Comparison of ENCODE assay signal across 10 mouse cellular contexts in the genomic region with DNA sequence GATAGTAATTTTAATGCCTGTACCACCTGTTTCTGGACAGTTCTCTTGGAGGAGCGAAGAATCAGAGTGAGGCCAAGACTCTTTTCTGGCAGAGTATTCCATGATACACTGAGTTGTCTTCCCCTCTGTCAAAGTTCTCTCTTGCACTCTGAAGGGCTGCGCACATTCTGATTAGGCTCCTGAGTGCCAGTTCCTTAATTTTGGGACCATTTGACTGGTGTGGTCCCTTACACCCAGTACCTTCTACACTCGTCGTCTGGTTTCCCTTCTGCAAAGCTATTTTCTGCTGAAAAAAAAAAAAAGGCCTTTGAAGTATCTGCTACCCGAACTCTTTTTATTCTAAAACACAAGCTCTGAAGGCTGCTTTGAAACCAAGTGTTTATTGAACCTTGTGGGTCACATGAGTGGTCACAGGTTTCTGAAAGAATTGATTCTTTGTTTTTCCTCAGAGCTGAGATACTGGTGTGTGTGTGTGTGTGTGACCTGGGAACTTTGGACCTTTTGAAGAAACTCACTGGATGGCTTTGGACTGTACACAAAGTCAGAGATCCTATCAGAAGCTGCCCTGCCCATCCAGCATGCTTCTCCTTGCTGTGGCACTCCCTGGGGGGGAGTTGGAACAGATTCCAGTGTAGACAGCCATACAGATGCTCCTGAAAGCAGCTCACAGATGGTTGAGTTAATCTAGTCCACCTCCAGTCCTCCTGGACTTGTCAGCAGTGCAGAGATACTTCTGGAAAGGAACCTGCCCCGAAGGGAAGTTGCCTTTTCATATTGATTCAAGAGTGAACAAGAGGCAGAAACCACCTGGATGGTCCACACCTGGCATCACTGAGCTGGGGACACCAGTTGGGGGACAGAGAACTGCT. TPM values are rescaled to one million over a fixed set of nuclear protein-coding genes. Genes with fewer than 3 reads are reported as not detected.
DNase-seq lines count a peak whose midpoint lies in the region; ATAC-seq lines count a peak whose summit lies in the region.
"Had no signal": no experiment of that assay in that cellular context is flagged by ENCODE, and none has a peak within 500 bp of the region (broad histone marks: within the 10 kb centered on the region; RNA-seq: fewer than 3 reads in every experiment).

No protein-coding gene starts in this region.

- 0 out of 2 replicates have a peak overlapping the region, but pooled peaks have one; percentile 29 for H3K9ac ChIP-seq in forebrain, embryonic 12.5 days
- H3K9ac ChIP-seq in forebrain, embryonic 11.5 days (ENCODE audit: low read length), result no peak overlapping the region
- H3K9ac ChIP-seq in liver, embryonic 13.5 days, result peak overlapping the region; percentile 83; the same call in 1 of the 2 replicates

- H3K4me3 ChIP-seq in forebrain, embryonic 12.5 days (replicated peaks), result no peak overlapping the region
- no peak overlapping the region for H3K4me3 ChIP-seq in forebrain, embryonic 11.5 days (ENCODE audit: low read depth, low read length)
- H3K4me3 ChIP-seq in liver, embryonic 13.5 days (replicated peaks), result peak overlapping the region; percentile 86; the same call in 1 of the 2 replicates

- no peaks in the 10 kb centered on the region for H3K27me3 ChIP-seq in forebrain, embryonic 12.5 days
- no peaks in the 10 kb centered on the region for H3K27me3 ChIP-seq in forebrain, embryonic 11.5 days (ENCODE audit: control insufficient read depth, insufficient read depth, low read length)
- H3K27me3 ChIP-seq in liver, embryonic 13.5 days, result no peaks in the 10 kb centered on the region

- peaks cover 39% of the 10 kb centered on the region for H3K4me1 ChIP-seq in forebrain, embryonic 12.5 days
- H3K4me1 ChIP-seq in forebrain, embryonic 11.5 days (replicated peaks; ENCODE audit: control insufficient read depth, insufficient read depth, low read length), result peaks cover 8% of the 10 kb centered on the region; the same call in 1 of the 2 replicates
- peaks cover 54% of the 10 kb centered on the region for H3K4me1 ChIP-seq in liver, embryonic 13.5 days (replicated peaks)

- no peak overlapping the region for H3K27ac ChIP-seq in forebrain, embryonic 12.5 days
- no peak overlapping the region for H3K27ac ChIP-seq in forebrain, embryonic 11.5 days (ENCODE audit: low read depth, low read length)
- peak overlapping the region; percentile 40; the same call in 1 of the 2 replicates for H3K27ac ChIP-seq in liver, embryonic 13.5 days
- H3K27ac ChIP-seq: kidney, postnatal 0 days had no signal

- no peak for ATAC-seq in forebrain, embryonic 12.5 days (ENCODE audit: low FRiP score)
- no peak for ATAC-seq in forebrain, embryonic 11.5 days (replicated peaks; ENCODE audit: low FRiP score)
- ATAC-seq in liver, embryonic 13.5 days (ENCODE audit: low read depth), result 0 out of 2 replicates have a peak, but pooled peaks have one; percentile 29
- no peak for ATAC-seq in monocyte, adult 5-6 weeks (replicated peaks; ENCODE audit: insufficient number of reproducible peaks, low FRiP score, low TSS enrichment, poor library complexity, severe bottlenecking)

- H3K9me3 ChIP-seq in forebrain, embryonic 12.5 days, result no peaks in the 10 kb centered on the region
- no peaks in the 10 kb centered on the region for H3K9me3 ChIP-seq in forebrain, embryonic 11.5 days (ENCODE audit: control insufficient read depth, low read length)
- no peaks in the 10 kb centered on the region for H3K9me3 ChIP-seq in liver, embryonic 13.5 days (replicated peaks)

- 74% methylated on average over 6 of the region's 6 CpGs for WGBS in forebrain, embryonic 12.5 days
- WGBS in forebrain, embryonic 11.5 days, result 79% methylated on average over 6 of the region's 6 CpGs
- 64% methylated on average over 6 of the region's 6 CpGs for WGBS in liver, embryonic 13.5 days (ENCODE audit: insufficient replicate concordance)

- no peak overlapping the region for H3K4me2 ChIP-seq in forebrain, embryonic 12.5 days
- no peak overlapping the region for H3K4me2 ChIP-seq in forebrain, embryonic 11.5 days (ENCODE audit: low read depth, low read length, severe bottlenecking)
- peak overlapping the region; percentile 74 for H3K4me2 ChIP-seq in liver, embryonic 13.5 days

- DNase-seq in forebrain, embryonic 11.5 days (ENCODE audit: low spot score), result no peak
- DNase-seq in right cerebral cortex, adult 2 months (ENCODE audit: low spot score in 2 of 2), result peak; percentile 56 to 58
- DNase-seq in right cerebral cortex, postnatal 4 days, result no peak
- no peak for DNase-seq in liver, embryonic 13.5 days
- DNase-seq in thymus, postnatal 36 days, result no peak
- DNase-seq in lung, postnatal 25 days (ENCODE audit: low spot score), result no peak

- peaks cover 31% of the 10 kb centered on the region for H3K36me3 ChIP-seq in forebrain, embryonic 12.5 days (replicated peaks)
- no peaks in the 10 kb centered on the region; the same call in 1 of the 2 replicates for H3K36me3 ChIP-seq in forebrain, embryonic 11.5 days (ENCODE audit: control insufficient read depth, insufficient read depth, low read length)
- H3K36me3 ChIP-seq in liver, embryonic 13.5 days, result peaks cover 31% of the 10 kb centered on the region

RNA-seq across cellular contexts. Expression of a gene that starts 1.4 kb away (rescaled TPM):
- 36.1 and 37.3 TPM in 2 replicates for polyA plus RNA-seq in forebrain, embryonic 12.5 days (2016; fragmentation: Nextera tagmentation; extraction: Ambion mirVana)
- polyA plus RNA-seq in forebrain, embryonic 11.5 days (2014; fragmentation: Nextera tagmentation; extraction: Ambion mirVana), result 32.9 and 35.4 TPM in 2 replicates
- 12.1 and 13.4 TPM in 2 replicates for polyA plus RNA-seq in liver, embryonic 13.5 days (2015; fragmentation: Nextera tagmentation; extraction: Ambion mirVana)
- 9.6 to 16.9 TPM (median 14.4 TPM) in 3 replicates for total RNA-seq in monocyte, adult 5-6 weeks (2017)

RNA-seq across cellular contexts. Expression of a gene that starts 1.5 kb away (rescaled TPM):
- polyA plus RNA-seq in forebrain, embryonic 12.5 days (2016; fragmentation: Nextera tagmentation; extraction: Ambion mirVana), result 47.3 and 50.0 TPM in 2 replicates
- polyA plus RNA-seq in forebrain, embryonic 11.5 days (2014; fragmentation: Nextera tagmentation; extraction: Ambion mirVana), result 46.1 and 52.2 TPM in 2 replicates
- polyA plus RNA-seq in liver, embryonic 13.5 days (2015; fragmentation: Nextera tagmentation; extraction: Ambion mirVana), result 15.8 and 20.2 TPM in 2 replicates
- total RNA-seq in monocyte, adult 5-6 weeks (2017), result 11.1 to 14.9 TPM (median 12.8 TPM) in 3 replicates

RNA-seq across cellular contexts. Expression of a gene that starts 11.5 kb away (rescaled TPM):
- 0.22 and 0.31 TPM in 2 replicates for polyA plus RNA-seq in forebrain, embryonic 12.5 days (2016; fragmentation: Nextera tagmentation; extraction: Ambion mirVana)
- polyA plus RNA-seq in forebrain, embryonic 11.5 days (2014; fragmentation: Nextera tagmentation; extraction: Ambion mirVana), result 0.29 TPM in 1 of 2 replicates, not detected in the other
- polyA plus RNA-seq in liver, embryonic 13.5 days (2015; fragmentation: Nextera tagmentation; extraction: Ambion mirVana), result 0.08 and 0.38 TPM in 2 replicates
- 0.43 to 0.58 TPM in 2 of 3 replicates, not detected in the other for total RNA-seq in monocyte, adult 5-6 weeks (2017)

RNA-seq across cellular contexts. Expression of a gene that starts 18.2 kb away (rescaled TPM):
- polyA plus RNA-seq in forebrain, embryonic 12.5 days (2016; fragmentation: Nextera tagmentation; extraction: Ambion mirVana), result 38.1 and 39.5 TPM in 2 replicates
- 32.5 and 33.7 TPM in 2 replicates for polyA plus RNA-seq in forebrain, embryonic 11.5 days (2014; fragmentation: Nextera tagmentation; extraction: Ambion mirVana)
- 14.1 and 15.7 TPM in 2 replicates for polyA plus RNA-seq in liver, embryonic 13.5 days (2015; fragmentation: Nextera tagmentation; extraction: Ambion mirVana)
- 30.1 to 62.0 TPM (median 39.9 TPM) in 3 replicates for total RNA-seq in monocyte, adult 5-6 weeks (2017)

RNA-seq across cellular contexts. Expression of a gene that starts 50.3 kb away (rescaled TPM):
- 38.6 and 57.3 TPM in 2 replicates for polyA plus RNA-seq in forebrain, embryonic 12.5 days (2016; fragmentation: Nextera tagmentation; extraction: Ambion mirVana)
- polyA plus RNA-seq in forebrain, embryonic 11.5 days (2014; fragmentation: Nextera tagmentation; extraction: Ambion mirVana), result 50.7 and 54.1 TPM in 2 replicates
- polyA plus RNA-seq in liver, embryonic 13.5 days (2015; fragmentation: Nextera tagmentation; extraction: Ambion mirVana), result 0.30 and 0.46 TPM in 2 replicates
- total RNA-seq in monocyte, adult 5-6 weeks (2017), result not detected in 3 replicates
- polyA plus RNA-seq: erythroblast, embryonic 14.5 days had no signal

Comparison
In these comparisons a context has a peak if more than half of its experiments do, and no peak if none do; other contexts are left out.
1. DNase-seq: peak in right cerebral cortex, adult 2 months (2 of 2); none in forebrain, embryonic 11.5 days (single experiment), right cerebral cortex, postnatal 4 days (single experiment), liver, embryonic 13.5 days (single experiment), thymus, postnatal 36 days (0 of 2) and lung, postnatal 25 days (single experiment).